Mouse (Mus musculus) liver, embryonic 16.5 days (tissue): Measurements from ENCODE around the gene Mylk3. TPM values are rescaled to one million over a fixed set of nuclear protein-coding genes. Genes with fewer than 3 reads are reported as not detected.
A peak's percentile ranks its signal among the peaks of the same experiment; 100 is the strongest.

Experiments used
- ATAC-seq: fragments of 200-750 bp; cut with Nextera tagmentation; 2 replicates; pipeline ENCODE4 v1.8.0; 2017; ENCODE audit warnings: low read depth, mild to moderate bottlenecking, moderate number of reproducible peaks, moderate library complexity
- H3K27ac ChIP-seq: fragments of 300-500 bp; sonication (generic); 2 replicates; pipeline ENCODE4 v1.5.1; 2014; ENCODE audit warnings: mild to moderate bottlenecking, low read length
- H3K27me3 ChIP-seq: fragments of 300-500 bp; sonication (generic); 2 replicates; pipeline ENCODE4 v1.6.1; 2014; ENCODE audit warnings: low read depth, low read length, mixed read lengths; ENCODE audit not compliant: control insufficient read depth, insufficient read depth
- H3K36me3 ChIP-seq: fragments of 300-500 bp; sonication (generic); 2 replicates; pipeline ENCODE4 v1.6.1; 2014; ENCODE audit warnings: mild to moderate bottlenecking; ENCODE audit not compliant: control insufficient read depth, insufficient read depth
- H3K4me1 ChIP-seq: fragments of 300-500 bp; sonication (generic); 2 replicates; pipeline ENCODE4 v1.6.1; 2014; ENCODE audit warnings: low read depth, low read length, mixed read lengths; ENCODE audit not compliant: control insufficient read depth
- H3K4me2 ChIP-seq: fragments of 300-500 bp; sonication (generic); 2 replicates; pipeline ENCODE4 v1.6.1; 2014; ENCODE audit warnings: low read depth, low read length, mixed read lengths
- H3K4me3 ChIP-seq: fragments of 300-500 bp; sonication (generic); 2 replicates; pipeline ENCODE4 v1.5.1; 2014; ENCODE audit warnings: low read depth, mild to moderate bottlenecking, low read length
- H3K9ac ChIP-seq: fragments of 300-500 bp; sonication (generic); 2 replicates; pipeline ENCODE4 v1.6.1; 2014; ENCODE audit warnings: low read depth, low read length
- H3K9me3 ChIP-seq: fragments of 300-500 bp; sonication (generic); replicated peaks from 2 replicates; pipeline ENCODE4 v1.6.1; 2016; ENCODE audit warnings: low read length; ENCODE audit not compliant: control insufficient read depth
- WGBS: fragments of 180-500 bp; shearing (Covaris S2); extraction: QIAGEN DNeasy Blood & Tissue Kit; methylation state at CpG from one replicate; pipeline ENCODE4 v1.1.7; 2014; ENCODE audit not compliant: insufficient replicate concordance; 5-methylcytosine and 5-hydroxymethylcytosine counted together
- polyA plus RNA-seq: library from polyadenylated mRNA; unstranded; fragments of >200 nt; fragmentation: Nextera tagmentation; extraction: Ambion mirVana; gene quantifications from 2 replicates; pipeline ENCODE4 v1.2.1, GENCODE M21; 2015

The Mylk3 gene
- polyA plus RNA-seq, 1 experiment from 2014 or later, result 66.3 TPM

DNA sequence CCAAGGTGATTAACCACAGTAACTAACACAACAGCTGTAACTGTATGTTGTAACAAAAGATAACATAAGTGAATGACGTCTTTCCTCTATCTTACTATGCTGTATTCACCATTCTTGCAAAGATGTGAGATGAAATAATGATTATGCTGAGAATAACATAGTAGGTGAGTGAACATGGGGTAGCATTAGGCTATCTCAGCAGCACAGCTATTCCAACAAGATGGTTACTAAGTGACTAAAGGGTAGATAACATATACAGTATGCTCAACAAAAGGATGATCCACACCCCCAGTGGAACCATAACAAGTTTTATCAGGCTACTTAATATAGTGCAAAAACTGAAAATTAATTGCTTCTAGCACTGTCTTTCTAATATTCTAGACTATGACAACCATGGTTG, 99.3 kb downstream of the Mylk3 start:
- ATAC-seq, result 0 out of 2 replicates have a peak, but pooled peaks have one; percentile 32
- Histone ChIP-seq H3K36me3 (peaks cover 48% of the 10 kb centered on the region), H3K27ac (no peak overlapping the region), H3K9ac (no peak overlapping the region), H3K4me1 (no peaks in the 10 kb centered on the region; the same call in 1 of the 2 replicates), H3K4me3 (no peak overlapping the region), H3K9me3 (no peaks in the 10 kb centered on the region), H3K4me2 (no peak overlapping the region), H3K27me3 (no peaks in the 10 kb centered on the region)
- 31% methylated on average over 1 of the region's 1 CpGs for WGBS

Other genes with a start within 250 kb of the Mylk3 start
- gene Cks1brt, start 234.4 kb downstream of the Mylk3 start, polyA plus RNA-seq, result not detected in 2 replicates
- gene Olfr371, start 160.4 kb downstream of the Mylk3 start, polyA plus RNA-seq, result not detected in 2 replicates
- 68.3 and 78.3 TPM in 2 replicates for gene Orc6, start 86.7 kb downstream of the Mylk3 start, polyA plus RNA-seq
- gene Vps35, start 86.5 kb downstream of the Mylk3 start, polyA plus RNA-seq, result 88.1 and 93.8 TPM in 2 replicates
- 14.5 and 17.0 TPM in 2 replicates for gene 4921524J17Rik, start 46.5 kb upstream of the Mylk3 start, polyA plus RNA-seq
- gene Gpt2, start 106.2 kb upstream of the Mylk3 start, polyA plus RNA-seq, result 23.8 and 27.1 TPM in 2 replicates
- 63.5 and 65.7 TPM in 2 replicates for gene Dnaja2, start 169.0 kb upstream of the Mylk3 start, polyA plus RNA-seq